Mouse (Mus musculus) liver, adult 2 months (tissue): Measurements from ENCODE around the gene Cfdp1. TPM values are rescaled to one million over a fixed set of nuclear protein-coding genes. Genes with fewer than 3 reads are reported as not detected.

Experiments used
- DNase-seq: peaks from one replicate; pipeline ENCODE4 v3.0.0-alpha.2; 2011; ENCODE audit warnings: low read depth, low spot score; ENCODE audit errors: extremely low read depth
- H3K27ac ChIP-seq: fragments of 200-500 bp; replicated peaks from 2 replicates; pipeline ENCODE4 v1.5.1; 2012; ENCODE audit warnings: low read depth, mild to moderate bottlenecking, control low read depth, inconsistent platforms, low read length; ENCODE audit not compliant: insufficient read depth
- H3K27me3 ChIP-seq: fragments of 200-500 bp; 2 replicates; pipeline ENCODE4 v1.6.1; 2012; ENCODE audit warnings: mild to moderate bottlenecking, moderate library complexity, low read length, inconsistent platforms; ENCODE audit not compliant: control insufficient read depth, insufficient read depth
- H3K36me3 ChIP-seq: fragments of 200-500 bp; 2 replicates; pipeline ENCODE4 v1.6.1; 2012; ENCODE audit warnings: low read length, inconsistent platforms; ENCODE audit not compliant: control insufficient read depth, insufficient read depth
- H3K4me1 ChIP-seq: fragments of 200-500 bp; 2 replicates; pipeline ENCODE4 v1.6.1; 2011; ENCODE audit warnings: low read length; ENCODE audit not compliant: control insufficient read depth, insufficient read depth
- H3K4me3 ChIP-seq: fragments of 200-500 bp; 2 replicates; pipeline ENCODE4 v1.5.1; 2011; ENCODE audit warnings: low read depth, mild to moderate bottlenecking, control low read depth, low read length, moderate library complexity; ENCODE audit not compliant: insufficient read depth
- H3K79me2 ChIP-seq: fragments of 200-500 bp; 2 replicates; pipeline ENCODE4 v1.6.1; 2012; ENCODE audit warnings: inconsistent platforms, mild to moderate bottlenecking, low read length, moderate library complexity; ENCODE audit not compliant: control insufficient read depth, insufficient read depth
- H3K9ac ChIP-seq: fragments of 200-500 bp; 2 replicates; pipeline ENCODE4 v1.6.1; 2012; ENCODE audit warnings: low read depth, mild to moderate bottlenecking, control low read depth, inconsistent platforms, low read length
- CTCF ChIP-seq: fragments of 200-500 bp; IDR thresholded peaks from 2 replicates; pipeline ENCODE4 v1.5.1; 2011; ENCODE audit warnings: low read depth, low read length, control low read depth
- POLR2A ChIP-seq: fragments of 200-500 bp; IDR thresholded peaks from 2 replicates; pipeline ENCODE4 v1.6.1; 2011; ENCODE audit warnings: low read length, control low read depth; ENCODE audit not compliant: insufficient read depth; ENCODE audit errors: extremely low read depth
- WGBS: fragments of 180-500 bp; shearing (Covaris S2); methylation state at CpG from one replicate; pipeline ENCODE4 v1.1.7; 2018; 5-methylcytosine and 5-hydroxymethylcytosine counted together
- polyA plus RNA-seq: library from polyadenylated mRNA; depleted of rRNA; stranded (reverse); fragments of >200 nt; gene quantifications from 2 replicates; pipeline ENCODE4 v1.2.3, GENCODE M21; 2012; rRNA removed
- total RNA-seq: library from RNA; depleted of rRNA; stranded (reverse); fragments of >200 nt; gene quantifications from 2 replicates; pipeline ENCODE4 v1.2.3, GENCODE M21; 2014; rRNA removed

Cfdp1 gene
- total and polyA plus RNA-seq, 2 experiments, result 3.8 to 40.7 TPM

GRCm38 (mm10) chr8:111720115-111720544 is 134.0 kb downstream of the Cfdp1 start:
- H3K27ac ChIP-seq, result no peak overlapping the region
- H3K36me3 ChIP-seq, result peaks cover 22% of the 10 kb centered on the region; the same call in 1 of the 2 replicates
- TF ChIP-seq CTCF (no peak), POLR2A (no peak)
- no peak for DNase-seq
- no peak overlapping the region for H3K4me3 ChIP-seq
- H3K4me1 ChIP-seq, result peaks cover 18% of the 10 kb centered on the region
- 66% methylated on average over 4 of the region's 4 CpGs for WGBS
- no peaks in the 10 kb centered on the region for H3K27me3 ChIP-seq
- H3K79me2 ChIP-seq, result peaks cover 53% of the 10 kb centered on the region
- no peak overlapping the region for H3K9ac ChIP-seq

GRCm38 (mm10) chr8:111718937-111719336 is 135.2 kb downstream of the Cfdp1 start:
- Histone ChIP-seq H3K79me2 (peaks cover 41% of the 10 kb centered on the region), H3K27ac (no peak overlapping the region), H3K9ac (no peak overlapping the region), H3K36me3 (peaks cover 29% of the 10 kb centered on the region; the same call in 1 of the 2 replicates), H3K27me3 (no peaks in the 10 kb centered on the region), H3K4me3 (no peak overlapping the region), H3K4me1 (peaks cover 10% of the 10 kb centered on the region; the same call in 1 of the 2 replicates)
- TF ChIP-seq CTCF (no peak), POLR2A (no peak)
- WGBS, result 60% methylated on average over 5 of the region's 5 CpGs
- DNase-seq, result no peak

Other genes starting within 250 kb of the Cfdp1 start
- gene Ldhd, start 223.9 kb downstream of the Cfdp1 start, total RNA-seq, result 84.5 and 91.7 TPM in 2 replicates
- 160 and 175 TPM in 2 replicates for gene Ldhd, start 223.9 kb downstream of the Cfdp1 start, polyA plus RNA-seq
- gene Zfp1, start 210.9 kb downstream of the Cfdp1 start, total RNA-seq, result 4.7 and 5.0 TPM in 2 replicates
- 2.9 and 4.3 TPM in 2 replicates for gene Zfp1, start 210.9 kb downstream of the Cfdp1 start, polyA plus RNA-seq
- 50.9 and 134 TPM in 2 replicates for gene Ctrb1, start 163.3 kb downstream of the Cfdp1 start, total RNA-seq
- gene Ctrb1, start 163.3 kb downstream of the Cfdp1 start, polyA plus RNA-seq, result 1.9 and 5.3 TPM in 2 replicates
- 11.3 and 18.0 TPM in 2 replicates for gene Bcar1, start 110.5 kb downstream of the Cfdp1 start, total RNA-seq
- 41.2 and 53.2 TPM in 2 replicates for gene Bcar1, start 110.5 kb downstream of the Cfdp1 start, polyA plus RNA-seq
- 5.0 and 7.9 TPM in 2 replicates for gene Tmem170, start 22.5 kb upstream of the Cfdp1 start, total RNA-seq
- gene Tmem170, start 22.5 kb upstream of the Cfdp1 start, polyA plus RNA-seq, result 3.3 and 3.8 TPM in 2 replicates
- not detected in 2 replicates for gene Chst5, start 56.2 kb upstream of the Cfdp1 start, total RNA-seq
- not detected in 2 replicates for gene Chst5, start 56.2 kb upstream of the Cfdp1 start, polyA plus RNA-seq
- 0.09 and 0.20 TPM in 2 replicates for gene Tmem231, start 79.6 kb upstream of the Cfdp1 start, total RNA-seq
- 0.17 and 0.24 TPM in 2 replicates for gene Tmem231, start 79.6 kb upstream of the Cfdp1 start, polyA plus RNA-seq
- gene Gabarapl2, start 86.4 kb upstream of the Cfdp1 start, total RNA-seq, result 39.5 and 42.6 TPM in 2 replicates
- gene Gabarapl2, start 86.4 kb upstream of the Cfdp1 start, polyA plus RNA-seq, result 24.1 and 26.8 TPM in 2 replicates
- 2.8 TPM in 2 replicates for gene Adat1, start 138.0 kb upstream of the Cfdp1 start, total RNA-seq
- gene Adat1, start 138.0 kb upstream of the Cfdp1 start, polyA plus RNA-seq, result 2.1 and 2.7 TPM in 2 replicates
- gene Kars, start 157.0 kb upstream of the Cfdp1 start, total RNA-seq, result 50.9 and 53.3 TPM in 2 replicates
- 27.3 and 29.5 TPM in 2 replicates for gene Kars, start 157.0 kb upstream of the Cfdp1 start, polyA plus RNA-seq
- 4.9 and 5.2 TPM in 2 replicates for gene Terf2ip, start 157.1 kb upstream of the Cfdp1 start, total RNA-seq
- gene Terf2ip, start 157.1 kb upstream of the Cfdp1 start, polyA plus RNA-seq, result 5.0 and 5.7 TPM in 2 replicates
- gene Gm6793, start 160.7 kb upstream of the Cfdp1 start, total RNA-seq, result not detected in 2 replicates
- not detected in 2 replicates for gene Gm6793, start 160.7 kb upstream of the Cfdp1 start, polyA plus RNA-seq